Mouse (Mus musculus) adrenal gland, postnatal 10 days (tissue): ENCODE results near the gene Fggy. TPM values are rescaled to one million over a fixed set of nuclear protein-coding genes. Genes with fewer than 3 reads are reported as not detected.

Experiments used
- DNase-seq: peaks from one replicate; pipeline ENCODE4 v3.0.0; 2021; ENCODE audit warnings: mixed read lengths
- total RNA-seq, 2 experiments: library from RNA; stranded (reverse); gene quantifications; 2 replicates each; pipeline ENCODE4 v1.2.3; 2021

The Fggy gene
- total RNA-seq, 2 experiments from 2014 or later: 44.1 to 57.7 TPM

GRCm38 (mm10) chr4:95590878-95591277 is 33.6 kb downstream of the Fggy start:
- DNase-seq: no peak

GRCm38 (mm10) chr4:95597208-95597607 is 39.9 kb downstream of the Fggy start:
- no peak for DNase-seq

- no peak for DNase-seq
Measured at GRCm38 (mm10) chr4:95601776-95602175, 44.5 kb downstream of the Fggy start.

GRCm38 (mm10) chr4:95603254-95603653 is 45.9 kb downstream of the Fggy start:
- DNase-seq: no peak

- no peak for DNase-seq
Measured at GRCm38 (mm10) chr4:95610663-95611062, 53.4 kb downstream of the Fggy start.

- DNase-seq: no peak
Measured at GRCm38 (mm10) chr4:95611390-95611789, 54.1 kb downstream of the Fggy start.

- no peak for DNase-seq
Measured at GRCm38 (mm10) chr4:95621046-95621445, 63.7 kb downstream of the Fggy start.

- DNase-seq: no peak
Measured at GRCm38 (mm10) chr4:95624696-95625095, 67.4 kb downstream of the Fggy start.

GRCm38 (mm10) chr4:95625651-95626050 is 68.3 kb downstream of the Fggy start:
- DNase-seq: peak; percentile 43

GRCm38 (mm10) chr4:95626186-95626585 is 68.9 kb downstream of the Fggy start:
- DNase-seq: no peak

- DNase-seq: no peak
Measured at GRCm38 (mm10) chr4:95634903-95635302, 77.6 kb downstream of the Fggy start.

- peak; percentile 72 for DNase-seq
Measured at GRCm38 (mm10) chr4:95636937-95637749, 79.8 kb downstream of the Fggy start.

- no peak for DNase-seq
Measured at GRCm38 (mm10) chr4:95638063-95638462, 80.8 kb downstream of the Fggy start.

GRCm38 (mm10) chr4:95640831-95641230 is 83.5 kb downstream of the Fggy start:
- DNase-seq: peak; percentile 86

- DNase-seq: no peak
Measured at GRCm38 (mm10) chr4:95644048-95644447, 86.7 kb downstream of the Fggy start.

- DNase-seq: no peak
Measured at GRCm38 (mm10) chr4:95648801-95649551, 91.7 kb downstream of the Fggy start.

- DNase-seq: no peak
Measured at GRCm38 (mm10) chr4:95649552-95649905, 92.2 kb downstream of the Fggy start.

- DNase-seq: no peak
Measured at GRCm38 (mm10) chr4:95649980-95650379, 92.7 kb downstream of the Fggy start.

- DNase-seq: peak; percentile 35
Measured at GRCm38 (mm10) chr4:95652044-95652443, 94.7 kb downstream of the Fggy start.

GRCm38 (mm10) chr4:95653296-95653912 is 96.1 kb downstream of the Fggy start:
- DNase-seq: no peak

- DNase-seq: no peak
Measured at GRCm38 (mm10) chr4:95653913-95654301, 96.6 kb downstream of the Fggy start.

- DNase-seq: no peak
Measured at GRCm38 (mm10) chr4:95659024-95659423, 101.7 kb downstream of the Fggy start.

GRCm38 (mm10) chr4:95663596-95663995 is 106.3 kb downstream of the Fggy start:
- no peak for DNase-seq
